Mouse (Mus musculus): ENCODE data around the gene Sumf1.

GRCm38 (mm10) chr6:108075857-108076256 lies 109.5 kb downstream of the Sumf1 start:
- no peak for TF ChIP-seq POLR2A (IDR thresholded peaks at IDR 0.05; ENCODE audit: insufficient read length, low read depth)
- no peak for TF ChIP-seq USF1 (IDR thresholded peaks at IDR 0.05; ENCODE audit: low read depth)
- TF ChIP-seq POLR2AphosphoS2 (IDR thresholded peaks at IDR 0.05; ENCODE audit: insufficient read length, low read depth) = no peak
- no peak for TF ChIP-seq REST (IDR thresholded peaks at IDR 0.05; ENCODE audit: insufficient read depth, insufficient read length)
- TF ChIP-seq MYOG (IDR thresholded peaks at IDR 0.05; ENCODE audit: control insufficient read depth in 1 of 3, insufficient read depth in 1 of 3, insufficient read length in 2 of 3, low read depth in 2 of 3) = no peak
- no peak for TF ChIP-seq MYOD1 (IDR thresholded peaks at IDR 0.05; ENCODE audit: control insufficient read depth in 1 of 3, insufficient read length in 2 of 3, low read depth in 2 of 3)
- no peak for TF ChIP-seq SRF (IDR thresholded peaks at IDR 0.05; ENCODE audit: control insufficient read depth, insufficient read length, low read depth)

All from myocyte (in vitro differentiated cells).